Mouse (Mus musculus) forebrain, embryonic 15.5 days (tissue): ENCODE measurements at regions not wholly inside any gene's neighbourhood (a gene's known extent, or its start where the extent isn't known, plus 50 kb on each side); places are given as distances from the start of the nearest gene placed in this dataset.
"Not testable (repeated sequence)": the region's sequence is repeated elsewhere in the genome, so short reads cannot be mapped to it uniquely, and the experiment has no call there.

ENCODE experiments used
- ATAC-seq: fragments of 200-750 bp; cut with Nextera tagmentation; replicated peaks from 2 replicates; pipeline ENCODE4 v1.8.0; 2017; ENCODE audit warnings: mild to moderate bottlenecking, moderate TSS enrichment, moderate library complexity
- H3K27ac ChIP-seq: fragments of 300-500 bp; sonication (generic); replicated peaks from 2 replicates; pipeline ENCODE4 v1.5.1; 2015; ENCODE audit warnings: mild to moderate bottlenecking, inconsistent platforms
- H3K27me3 ChIP-seq: fragments of 300-500 bp; sonication (generic); 2 replicates; pipeline ENCODE4 v1.6.1; 2015; ENCODE audit warnings: inconsistent platforms
- H3K36me3 ChIP-seq: fragments of 300-500 bp; sonication (generic); 2 replicates; pipeline ENCODE4 v1.6.1; 2015; ENCODE audit warnings: mild to moderate bottlenecking, inconsistent platforms
- H3K4me1 ChIP-seq: fragments of 300-500 bp; sonication (generic); 2 replicates; pipeline ENCODE4 v1.6.1; 2015; ENCODE audit warnings: inconsistent platforms
- H3K4me2 ChIP-seq: fragments of 300-500 bp; sonication (generic); replicated peaks from 2 replicates; pipeline ENCODE4 v1.6.1; 2015; ENCODE audit warnings: mild to moderate bottlenecking, inconsistent platforms
- H3K4me3 ChIP-seq: fragments of 300-500 bp; sonication (generic); 2 replicates; pipeline ENCODE4 v1.5.1; 2015; ENCODE audit warnings: mild to moderate bottlenecking, inconsistent platforms
- H3K9ac ChIP-seq: fragments of 300-500 bp; sonication (generic); replicated peaks from 2 replicates; pipeline ENCODE4 v1.6.1; 2015; ENCODE audit warnings: mild to moderate bottlenecking, inconsistent platforms
- H3K9me3 ChIP-seq: fragments of 300-500 bp; sonication (generic); 2 replicates; pipeline ENCODE4 v1.6.1; 2016; ENCODE audit warnings: inconsistent platforms
- WGBS: fragments of 180-500 bp; shearing (Covaris S2); methylation state at CpG from one replicate; pipeline ENCODE4 v1.1.7; 2015; ENCODE audit warnings: mixed read lengths; 5-methylcytosine and 5-hydroxymethylcytosine counted together

GRCm38 (mm10) chr16:30185707-30186106 is 81.6 kb downstream of the Cpn2 start:
- Histone ChIP-seq H3K36me3 (no peaks in the 10 kb centered on the region), H3K9ac (no peak overlapping the region), H3K4me2 (no peak overlapping the region), H3K4me3 (no peak overlapping the region), H3K4me1 (peaks cover 14% of the 10 kb centered on the region), H3K27me3 (no peaks in the 10 kb centered on the region; the same call in 1 of the 2 replicates), H3K27ac (no peak overlapping the region), H3K9me3 (no peaks in the 10 kb centered on the region)
- ATAC-seq = no peak
- WGBS = 54% methylated on average over 7 of the region's 7 CpGs

GRCm38 (mm10) chr16:30186201-30186700 is 81.0 kb downstream of the Cpn2 start:
- no peaks in the 10 kb centered on the region for H3K36me3 ChIP-seq
- H3K9me3 ChIP-seq = no peaks in the 10 kb centered on the region
- no peak overlapping the region for H3K4me3 ChIP-seq
- H3K4me2 ChIP-seq = no peak overlapping the region
- no peak overlapping the region for H3K27ac ChIP-seq
- ATAC-seq = no peak
- WGBS = 70% methylated on average over 15 of the region's 15 CpGs
- no peak overlapping the region for H3K9ac ChIP-seq
- peaks cover 14% of the 10 kb centered on the region for H3K4me1 ChIP-seq
- H3K27me3 ChIP-seq = no peaks in the 10 kb centered on the region; the same call in 1 of the 2 replicates

GRCm38 (mm10) chr16:30186701-30187270 is 80.5 kb downstream of the Cpn2 start:
- H3K27ac ChIP-seq = no peak overlapping the region
- H3K27me3 ChIP-seq = no peaks in the 10 kb centered on the region; the same call in 1 of the 2 replicates
- no peak for ATAC-seq
- no peak overlapping the region for H3K9ac ChIP-seq
- no peak overlapping the region for H3K4me3 ChIP-seq
- peaks cover 14% of the 10 kb centered on the region for H3K4me1 ChIP-seq
- no peaks in the 10 kb centered on the region for H3K9me3 ChIP-seq
- no peak overlapping the region for H3K4me2 ChIP-seq
- WGBS = 92% methylated on average over 10 of the region's 10 CpGs
- H3K36me3 ChIP-seq = no peaks in the 10 kb centered on the region

- peaks cover 14% of the 10 kb centered on the region for H3K4me1 ChIP-seq
- no peaks in the 10 kb centered on the region for H3K36me3 ChIP-seq
- ATAC-seq = no peak
- H3K4me3 ChIP-seq = peak overlapping the region; percentile 44
- no peak overlapping the region for H3K27ac ChIP-seq
- peak overlapping the region; percentile 82 for H3K4me2 ChIP-seq
- peak overlapping the region; percentile 51 for H3K9ac ChIP-seq
- WGBS = 39% methylated on average over 9 of the region's 9 CpGs
- H3K27me3 ChIP-seq = no peaks in the 10 kb centered on the region; the same call in 1 of the 2 replicates
- no peaks in the 10 kb centered on the region for H3K9me3 ChIP-seq
Measured at GRCm38 (mm10) chr16:30187400-30187799, 79.9 kb downstream of the Cpn2 start.

- Histone ChIP-seq H3K4me2 (peak overlapping the region; percentile 82), H3K27ac (no peak overlapping the region), H3K27me3 (no peaks in the 10 kb centered on the region; the same call in 1 of the 2 replicates), H3K9me3 (no peaks in the 10 kb centered on the region), H3K4me1 (peaks cover 14% of the 10 kb centered on the region), H3K36me3 (no peaks in the 10 kb centered on the region), H3K9ac (peak overlapping the region; percentile 51), H3K4me3 (peak overlapping the region; percentile 44)
- ATAC-seq = peak; percentile 73
- under 1% methylated on average over 26 of the region's 26 CpGs for WGBS
Measured at GRCm38 (mm10) chr16:30187907-30188414, 79.3 kb downstream of the Cpn2 start.

GRCm38 (mm10) chr16:30188769-30189430 is 78.4 kb downstream of the Cpn2 start:
- Histone ChIP-seq H3K4me1 (peaks cover 23% of the 10 kb centered on the region), H3K4me3 (no peak overlapping the region), H3K27ac (no peak overlapping the region), H3K9ac (no peak overlapping the region), H3K9me3 (no peaks in the 10 kb centered on the region), H3K36me3 (no peaks in the 10 kb centered on the region), H3K27me3 (no peaks in the 10 kb centered on the region; the same call in 1 of the 2 replicates), H3K4me2 (no peak overlapping the region)
- ATAC-seq = peak; percentile 32; the same call in 1 of the 2 replicates
- WGBS = 56% methylated on average over 8 of the region's 8 CpGs

- Histone ChIP-seq H3K4me3 (no peak overlapping the region), H3K4me2 (no peak overlapping the region), H3K9ac (no peak overlapping the region), H3K27me3 (no peaks in the 10 kb centered on the region; the same call in 1 of the 2 replicates), H3K36me3 (no peaks in the 10 kb centered on the region), H3K27ac (no peak overlapping the region), H3K9me3 (no peaks in the 10 kb centered on the region), H3K4me1 (peaks cover 22% of the 10 kb centered on the region)
- no peak for ATAC-seq
- 78% methylated on average over 11 of the region's 11 CpGs for WGBS
Measured at GRCm38 (mm10) chr16:30190351-30190750, 76.9 kb downstream of the Cpn2 start.

GRCm38 (mm10) chr16:30190935-30191514 is 76.3 kb downstream of the Cpn2 start:
- no peaks in the 10 kb centered on the region; the same call in 1 of the 2 replicates for H3K27me3 ChIP-seq
- peaks cover 22% of the 10 kb centered on the region for H3K4me1 ChIP-seq
- H3K27ac ChIP-seq = no peak overlapping the region
- H3K4me3 ChIP-seq = no peak overlapping the region
- H3K9me3 ChIP-seq = no peaks in the 10 kb centered on the region
- WGBS = 86% methylated on average over 15 of the region's 15 CpGs
- no peak for ATAC-seq
- H3K4me2 ChIP-seq = no peak overlapping the region
- no peak overlapping the region for H3K9ac ChIP-seq
- no peaks in the 10 kb centered on the region for H3K36me3 ChIP-seq

- Histone ChIP-seq H3K36me3 (no peaks in the 10 kb centered on the region), H3K4me3 (no peak overlapping the region), H3K27ac (peak overlapping the region; percentile 55; the same call in 1 of the 2 replicates), H3K9ac (no peak overlapping the region), H3K4me2 (no peak overlapping the region), H3K4me1 (peaks cover 15% of the 10 kb centered on the region), H3K27me3 (no peaks in the 10 kb centered on the region), H3K9me3 (no peaks in the 10 kb centered on the region)
- 46% methylated on average over 8 of the region's 8 CpGs for WGBS
- ATAC-seq = peak; percentile 70
Measured at GRCm38 (mm10) chr16:30193294-30194261, 73.7 kb downstream of the Cpn2 start.

- H3K4me2 ChIP-seq = no peak overlapping the region
- H3K4me1 ChIP-seq = peaks cover 15% of the 10 kb centered on the region
- WGBS = 88% methylated on average over 7 of the region's 7 CpGs
- H3K9me3 ChIP-seq = no peaks in the 10 kb centered on the region
- no peak overlapping the region for H3K4me3 ChIP-seq
- ATAC-seq = no peak
- no peaks in the 10 kb centered on the region for H3K36me3 ChIP-seq
- H3K27ac ChIP-seq = no peak overlapping the region
- H3K9ac ChIP-seq = no peak overlapping the region
- H3K27me3 ChIP-seq = no peaks in the 10 kb centered on the region
Measured at GRCm38 (mm10) chr16:30194836-30195235, 72.5 kb downstream of the Cpn2 start.

- not testable (repeated sequence) for H3K4me3 ChIP-seq, H3K4me2 ChIP-seq, H3K27me3 ChIP-seq, H3K9me3 ChIP-seq, H3K9ac ChIP-seq, H3K36me3 ChIP-seq, H3K27ac ChIP-seq, ATAC-seq
- H3K4me1 ChIP-seq = peaks cover 15% of the 10 kb centered on the region
- 94% methylated on average over 2 of the region's 2 CpGs for WGBS
Measured at GRCm38 (mm10) chr16:30195859-30196258, 71.4 kb downstream of the Cpn2 start.
